Mouse (Mus musculus) CH12.LX (cell line): ENCODE results near the gene Swi5.

Experiments used
- KAT2A ChIP-seq: IDR thresholded peaks from 2 replicates; pipeline ENCODE4 v1.6.1; 2012; ENCODE audit warnings: low read length, improper control_type of control experiment, inconsistent platforms; ENCODE audit not compliant: insufficient replicate concordance
- POLR2A ChIP-seq: IDR thresholded peaks from 2 replicates; pipeline ENCODE4 v1.6.1; 2011; ENCODE audit warnings: low read depth, mild to moderate bottlenecking, improper control_type of control experiment, low read length

DNA sequence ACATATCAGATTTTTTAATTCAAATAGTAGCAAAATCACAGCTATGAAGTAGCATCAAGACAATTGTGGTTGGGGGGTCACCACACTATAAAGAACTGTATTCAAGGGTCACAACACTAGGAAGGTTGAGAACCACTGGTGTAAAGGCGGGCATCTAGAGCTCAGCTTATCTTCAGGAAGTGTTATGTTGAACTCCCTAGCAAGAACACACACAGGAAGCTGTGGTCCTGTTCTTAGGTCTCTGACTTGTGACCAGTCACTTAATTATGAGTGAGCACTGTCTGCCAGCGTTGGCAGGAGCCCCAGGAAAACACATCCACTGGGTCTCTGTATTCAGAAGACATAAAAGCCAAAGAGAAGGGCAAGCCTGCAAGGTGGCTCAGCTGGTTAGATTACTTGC lies 5.6 kb downstream of the Swi5 start:
- no peak for TF ChIP-seq KAT2A
- TF ChIP-seq POLR2A = no peak
